ENCODE assay signal across 31 mouse cellular contexts in the genomic region with DNA sequence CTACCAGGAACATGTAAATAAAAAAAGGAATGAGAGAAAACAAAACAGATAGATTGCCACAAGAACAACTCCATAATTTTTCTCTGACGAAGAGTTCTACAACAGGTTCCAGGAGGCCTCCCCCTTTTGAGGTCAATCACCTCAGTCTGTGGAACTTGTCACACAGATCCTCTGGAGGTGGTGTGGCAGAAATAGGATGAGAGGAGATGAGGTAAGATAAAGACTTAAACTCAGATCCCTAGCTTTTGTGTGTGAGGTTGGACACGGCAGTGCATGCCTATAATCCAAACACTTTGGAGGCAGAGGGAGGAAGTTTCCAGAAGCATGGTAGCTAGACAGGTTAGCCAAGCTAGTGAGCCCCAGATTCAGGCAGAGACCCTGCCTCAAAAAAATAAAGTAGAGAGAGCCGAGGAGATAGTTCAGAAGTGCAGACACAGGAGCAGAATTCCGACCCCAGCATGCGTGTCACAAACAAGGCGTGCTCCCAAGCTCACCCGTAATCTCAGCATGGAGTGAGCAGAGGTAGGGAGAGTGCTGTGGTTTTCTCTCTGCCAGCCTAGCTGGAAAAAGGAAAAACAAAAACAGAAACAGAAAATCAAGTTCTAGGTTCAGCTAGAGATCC.
"Had no signal": no experiment of that assay in that cellular context is flagged by ENCODE, and none has a peak within 500 bp of the region (broad histone marks: within the 10 kb centered on the region; RNA-seq: fewer than 3 reads in every experiment).

No protein-coding gene starts in this region.

- H3K9me3 ChIP-seq: limb, embryonic 10.5 days; limb, embryonic 12.5 days; limb, embryonic 13.5 days; limb, embryonic 15.5 days; liver, embryonic 12.5 days; liver, embryonic 13.5 days; liver, embryonic 15.5 days; lung, embryonic 15.5 days; midbrain, embryonic 12.5 days; midbrain, embryonic 13.5 days; midbrain, embryonic 15.5 days; neural tube, embryonic 12.5 days had no signal

- H3K27ac ChIP-seq: limb, embryonic 10.5 days; limb, embryonic 12.5 days; limb, embryonic 13.5 days; limb, embryonic 15.5 days; liver, embryonic 12.5 days; liver, embryonic 13.5 days; liver, embryonic 14.5 days; liver, embryonic 15.5 days; lung, embryonic 15.5 days; macrophage; midbrain, embryonic 10.5 days; midbrain, embryonic 12.5 days; midbrain, embryonic 13.5 days; midbrain, embryonic 15.5 days; neural tube, embryonic 12.5 days had no signal

- H3K4me1 ChIP-seq: liver, embryonic 15.5 days; megakaryocyte, embryonic 14.5 days; midbrain, embryonic 12.5 days; midbrain, embryonic 13.5 days; neural tube, embryonic 12.5 days had no signal

- ATAC-seq: liver, embryonic 12.5 days; liver, postnatal 0 days; lung, postnatal 0 days; midbrain, embryonic 13.5 days; midbrain, embryonic 15.5 days; midbrain, embryonic 16.5 days had no signal

- H3K27me3 ChIP-seq: limb, embryonic 12.5 days; limb, embryonic 13.5 days; limb, embryonic 15.5 days; liver, embryonic 12.5 days; liver, embryonic 13.5 days; liver, embryonic 15.5 days; lung, embryonic 15.5 days; midbrain, embryonic 12.5 days; midbrain, embryonic 13.5 days; midbrain, embryonic 15.5 days; neural tube, embryonic 12.5 days had no signal

- H3K4me2 ChIP-seq: limb, embryonic 12.5 days; limb, embryonic 13.5 days; limb, embryonic 15.5 days; liver, embryonic 11.5 days; liver, embryonic 12.5 days; liver, embryonic 13.5 days; liver, embryonic 15.5 days; lung, embryonic 14.5 days; lung, embryonic 15.5 days; midbrain, embryonic 12.5 days; midbrain, embryonic 13.5 days; midbrain, embryonic 15.5 days; neural tube, embryonic 12.5 days had no signal

- H3K36me3 ChIP-seq: limb, embryonic 10.5 days; limb, embryonic 12.5 days; limb, embryonic 13.5 days; limb, embryonic 15.5 days; liver, embryonic 12.5 days; liver, embryonic 13.5 days; liver, embryonic 15.5 days; lung, embryonic 15.5 days; midbrain, embryonic 10.5 days; midbrain, embryonic 12.5 days; midbrain, embryonic 13.5 days; midbrain, embryonic 15.5 days; neural tube, embryonic 12.5 days had no signal

- H3K4me3 ChIP-seq: limb, embryonic 10.5 days; limb, embryonic 12.5 days; limb, embryonic 13.5 days; limb, embryonic 15.5 days; liver, embryonic 12.5 days; liver, embryonic 13.5 days; liver, embryonic 15.5 days; lung, embryonic 15.5 days; megakaryocyte, embryonic 14.5 days; midbrain, embryonic 10.5 days; midbrain, embryonic 12.5 days; midbrain, embryonic 13.5 days; midbrain, embryonic 15.5 days; myocyte; neural tube, embryonic 12.5 days had no signal

- DNase-seq: left cerebral cortex, postnatal 4 days; liver; liver, embryonic 13.5 days; liver, postnatal 0 days; lung, adult 18-20 months; lung, adult 2 months; lung, embryonic 14.5 days; lung, postnatal 10 days; lung, postnatal 14 days; lung, postnatal 36 days; lung, postnatal 4 days; midbrain, embryonic 14.5 days had no signal

- H3K9ac ChIP-seq: limb, embryonic 12.5 days; limb, embryonic 13.5 days; limb, embryonic 15.5 days; liver, embryonic 12.5 days; liver, embryonic 13.5 days; liver, embryonic 14.5 days; liver, embryonic 15.5 days; liver, postnatal 0 days; lung, embryonic 14.5 days; lung, embryonic 15.5 days; midbrain, embryonic 12.5 days; midbrain, embryonic 13.5 days; midbrain, embryonic 15.5 days; neural tube, embryonic 12.5 days had no signal
